Mouse (Mus musculus) lung, postnatal 0 days (tissue): ENCODE results near the gene Cftr. TPM values are rescaled to one million over a fixed set of nuclear protein-coding genes. Genes with fewer than 3 reads are reported as not detected.

Experiments used
- ATAC-seq: fragments of 200-750 bp; cut with Nextera tagmentation; 2 replicates; pipeline ENCODE4 v1.8.0; 2017; ENCODE audit warnings: moderate library complexity
- DNase-seq: peaks from one replicate; pipeline ENCODE4 v3.0.0-alpha.2; 2016; ENCODE audit warnings: low spot score
- H3K27ac ChIP-seq: fragments of 300-500 bp; sonication (generic); 2 replicates; pipeline ENCODE4 v1.5.1; 2014; ENCODE audit warnings: antibody characterized with exemption, mild to moderate bottlenecking, low read length, mixed read lengths
- H3K27me3 ChIP-seq: fragments of 300-500 bp; sonication (generic); replicated peaks from 2 replicates; pipeline ENCODE4 v1.6.1; 2014; ENCODE audit warnings: low read length, mixed read lengths; ENCODE audit not compliant: insufficient read depth
- H3K36me3 ChIP-seq: fragments of 300-500 bp; sonication (generic); 2 replicates; pipeline ENCODE4 v1.6.1; 2014; ENCODE audit warnings: low read length, mixed read lengths; ENCODE audit not compliant: insufficient read depth
- H3K4me1 ChIP-seq: fragments of 300-500 bp; sonication (generic); 2 replicates; pipeline ENCODE4 v1.6.1; 2014; ENCODE audit warnings: antibody characterized with exemption, low read depth, low read length, mixed read lengths; ENCODE audit not compliant: insufficient read depth
- H3K4me2 ChIP-seq: fragments of 300-500 bp; sonication (generic); replicated peaks from 2 replicates; pipeline ENCODE4 v1.6.1; 2014; ENCODE audit warnings: low read depth, mild to moderate bottlenecking, low read length, moderate library complexity, mixed read lengths
- H3K4me3 ChIP-seq: fragments of 300-500 bp; sonication (generic); 2 replicates; pipeline ENCODE4 v1.5.1; 2014; ENCODE audit warnings: low read depth, low read length
- H3K9ac ChIP-seq: fragments of 300-500 bp; sonication (generic); replicated peaks from 2 replicates; pipeline ENCODE4 v1.6.1; 2014; ENCODE audit warnings: low read depth, mild to moderate bottlenecking
- H3K9me3 ChIP-seq: fragments of 300-500 bp; sonication (generic); 2 replicates; pipeline ENCODE4 v1.6.1; 2016; ENCODE audit warnings: low read length, mixed read lengths
- CTCF ChIP-seq: IDR thresholded peaks from 2 replicates; pipeline ENCODE4 v1.5.1; 2016; ENCODE audit warnings: antibody characterized with exemption, mild to moderate bottlenecking
- EP300 ChIP-seq: IDR thresholded peaks from 2 replicates; pipeline ENCODE4 v1.6.1; 2016; ENCODE audit warnings: antibody characterized with exemption, mild to moderate bottlenecking, control low read depth
- WGBS: fragments of 180-500 bp; shearing (Covaris S2); extraction: QIAGEN DNeasy Blood & Tissue Kit; methylation state at CpG from one replicate; pipeline ENCODE4 v1.1.7; 2014; 5-methylcytosine and 5-hydroxymethylcytosine counted together
- polyA plus RNA-seq: library from polyadenylated mRNA; unstranded; fragments of >200 nt; fragmentation: Nextera tagmentation; extraction: Ambion mirVana; gene quantifications from 2 replicates; pipeline ENCODE4 v1.2.1, GENCODE M21; 2015

The Cftr gene
- polyA plus RNA-seq = 6.3 and 7.5 TPM in 2 replicates

DNA sequence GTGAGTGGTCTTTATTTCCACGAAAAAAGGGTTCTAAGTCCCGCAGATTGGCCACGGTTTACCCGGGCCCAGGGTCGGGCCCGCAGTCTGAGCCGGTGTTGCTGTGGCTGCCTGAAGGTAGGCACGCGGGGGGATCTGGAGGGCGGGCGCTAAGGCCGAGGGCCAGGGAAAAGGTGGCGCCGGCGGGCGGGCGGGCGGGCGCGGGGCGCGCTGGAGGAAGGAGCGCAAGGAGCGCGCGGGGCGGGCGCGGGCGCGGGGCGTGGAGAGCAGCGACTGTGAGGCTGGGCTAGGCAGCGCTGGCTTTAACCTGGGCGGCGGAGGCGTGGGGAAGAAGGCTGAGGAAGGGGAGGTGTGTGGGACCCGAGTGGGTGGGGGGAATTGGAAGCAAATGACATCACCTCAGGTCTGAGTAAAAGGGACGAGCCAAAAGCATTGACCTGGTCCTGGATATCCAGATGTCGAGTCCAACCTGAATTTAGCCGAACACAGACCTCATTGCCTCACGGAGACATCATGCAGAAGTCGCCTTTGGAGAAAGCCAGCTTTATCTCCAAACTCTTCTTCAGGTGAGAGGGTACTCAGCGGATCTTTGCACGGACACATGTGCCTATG is at the start of gene Cftr:
Gene Cftr (plus strand): TSS at position 377 of the 612 bp plus-strand sequence.
- DNase-seq (peak; percentile 52), ATAC-seq (peak; percentile 77)
- peak within 1 kb of the TSS; percentile 32; the same call in 1 of the 2 replicates for H3K9ac ChIP-seq
- H3K9me3 ChIP-seq = no peaks in the 10 kb centered on the region
- H3K4me2 ChIP-seq = peak within 1 kb of the TSS; percentile 78
- H3K4me3 ChIP-seq = peak within 1 kb of the TSS; percentile 40
- H3K4me1 ChIP-seq = no peaks in the 10 kb centered on the region
- WGBS = 2% methylated on average over 38 of the region's 45 CpGs
- TF ChIP-seq EP300 = no peak
- TF ChIP-seq CTCF = no peak
- no peaks in the 10 kb centered on the region for H3K36me3 ChIP-seq
- 0 out of 2 replicates have a peak within 1 kb of the TSS, but pooled peaks have one; percentile 44 for H3K27ac ChIP-seq
- no peaks in the 10 kb centered on the region for H3K27me3 ChIP-seq

DNA sequence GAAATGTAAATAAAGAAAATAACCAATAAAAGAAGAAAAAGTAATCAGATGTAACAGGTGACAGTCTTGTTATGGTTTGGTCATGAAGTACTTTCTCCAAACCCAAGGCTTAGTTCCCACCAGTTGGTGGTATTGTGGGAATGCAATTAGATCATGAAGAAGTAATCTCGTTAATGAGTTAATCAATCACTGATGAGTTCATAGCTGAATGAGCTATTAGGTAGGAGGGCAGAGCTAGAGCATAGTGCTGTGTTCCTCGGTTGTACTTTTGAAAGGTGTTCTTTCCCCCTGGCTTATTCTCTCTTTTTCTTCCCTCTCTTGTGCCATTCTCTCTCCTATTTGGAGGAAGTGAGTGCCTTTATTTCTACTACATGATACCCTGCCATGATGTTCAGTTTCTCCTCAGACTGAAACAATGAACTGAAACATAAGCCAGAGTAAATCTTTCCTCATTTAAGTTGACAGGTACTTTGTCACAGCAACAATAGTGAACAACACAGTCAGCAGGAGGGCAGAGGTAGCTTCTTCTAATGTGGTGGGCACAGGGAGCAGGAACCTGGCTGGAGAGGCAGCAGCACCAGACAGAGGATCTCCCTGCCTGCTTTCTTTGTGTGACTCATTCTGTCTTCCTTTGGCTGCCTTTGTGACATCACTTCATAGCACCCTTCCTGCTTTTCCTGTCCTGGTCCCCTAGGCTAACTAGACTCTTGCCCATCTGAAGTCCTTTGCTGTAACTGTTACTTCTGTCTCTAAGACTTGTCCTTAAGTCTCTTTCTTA is 43.1 kb upstream of the Cftr start:
- Histone ChIP-seq H3K9ac (no peak overlapping the region), H3K4me3 (no peak overlapping the region), H3K27ac (no peak overlapping the region), H3K4me1 (no peaks in the 10 kb centered on the region), H3K4me2 (no peak overlapping the region), H3K36me3 (no peaks in the 10 kb centered on the region), H3K27me3 (no peaks in the 10 kb centered on the region), H3K9me3 (no peaks in the 10 kb centered on the region)
- DNase-seq (no peak), ATAC-seq (no peak)
- TF ChIP-seq CTCF (no peak), EP300 (no peak)
- 70% methylated on average over 2 of the region's 2 CpGs for WGBS

DNA sequence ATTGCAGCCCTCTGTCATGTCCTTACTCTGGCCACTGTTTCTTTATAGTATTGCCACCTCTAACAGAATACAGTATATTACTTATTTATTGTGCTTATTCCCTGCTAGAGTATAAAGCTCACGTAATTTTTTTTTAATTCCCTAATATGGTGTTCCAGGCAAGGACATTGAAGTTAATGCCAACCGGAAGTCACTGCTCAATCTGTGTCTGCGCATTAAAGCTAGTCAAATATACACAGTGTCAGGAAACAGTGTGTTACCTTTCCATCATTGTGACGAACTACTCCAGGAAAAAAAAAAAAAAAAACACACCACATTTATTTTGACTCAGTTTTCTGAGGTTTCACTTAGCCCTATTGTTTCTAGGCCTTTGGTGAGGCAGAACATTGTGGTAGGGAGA is 42.4 kb upstream of the Cftr start:
- Histone ChIP-seq H3K9me3 (no peaks in the 10 kb centered on the region), H3K9ac (no peak overlapping the region), H3K27me3 (no peaks in the 10 kb centered on the region), H3K4me1 (no peaks in the 10 kb centered on the region), H3K4me2 (no peak overlapping the region), H3K27ac (no peak overlapping the region), H3K4me3 (no peak overlapping the region), H3K36me3 (no peaks in the 10 kb centered on the region)
- DNase-seq (no peak), ATAC-seq (no peak; the same call in 1 of the 2 replicates)
- TF ChIP-seq EP300 (no peak), CTCF (no peak)
- 27% methylated on average over 4 of the region's 4 CpGs for WGBS

DNA sequence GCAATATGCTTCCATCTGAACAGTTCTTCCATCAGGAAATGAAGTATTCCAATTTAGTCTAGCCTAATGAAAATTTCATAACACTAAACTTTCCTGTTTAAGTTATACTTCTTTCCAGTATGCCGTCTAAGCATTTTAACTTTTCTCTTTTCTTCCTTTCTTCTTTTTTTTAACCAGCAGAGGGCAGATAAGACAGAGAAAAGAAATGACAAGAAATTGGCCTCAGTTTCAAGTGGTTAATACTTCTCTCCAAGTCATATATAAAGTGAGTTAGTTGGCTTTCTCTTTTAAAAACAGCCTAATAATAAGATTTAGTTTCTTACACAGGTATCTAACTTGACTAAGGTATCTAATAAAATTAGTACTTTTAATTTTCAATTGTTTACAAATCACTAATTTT is 35.2 kb upstream of the Cftr start:
- H3K27me3 ChIP-seq = no peaks in the 10 kb centered on the region
- ATAC-seq = no peak
- TF ChIP-seq CTCF (peak; percentile 40), EP300 (no peak)
- DNase-seq = peak; percentile 68
- H3K36me3 ChIP-seq = no peaks in the 10 kb centered on the region
- H3K9ac ChIP-seq = no peak overlapping the region
- H3K4me3 ChIP-seq = no peak overlapping the region
- WGBS = 9% methylated on average over 1 of the region's 1 CpGs
- H3K4me1 ChIP-seq = no peaks in the 10 kb centered on the region
- no peak overlapping the region for H3K4me2 ChIP-seq
- no peaks in the 10 kb centered on the region for H3K9me3 ChIP-seq
- H3K27ac ChIP-seq = no peak overlapping the region

DNA sequence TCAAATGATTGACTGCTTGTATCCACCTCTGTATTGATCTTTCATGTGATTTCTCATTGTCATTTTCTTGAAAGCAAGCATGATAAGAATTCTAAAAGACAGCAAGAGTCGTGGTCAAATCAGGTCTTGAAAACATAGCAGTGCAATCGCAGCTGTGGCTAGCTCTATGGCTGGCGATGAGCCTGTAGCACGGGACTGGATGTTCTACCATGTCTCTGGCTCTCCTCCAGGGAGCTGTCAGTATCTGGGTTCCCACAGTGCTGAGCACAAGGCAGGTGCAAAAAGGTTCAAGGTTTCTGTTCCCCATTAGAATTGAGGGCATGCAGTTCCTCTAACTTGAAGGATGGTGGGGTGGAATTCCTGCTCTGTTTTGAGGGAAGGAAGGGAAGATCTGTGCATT is 17.5 kb upstream of the Cftr start:
- 68% methylated on average over 4 of the region's 4 CpGs for WGBS
- Histone ChIP-seq H3K36me3 (no peaks in the 10 kb centered on the region), H3K4me1 (no peaks in the 10 kb centered on the region), H3K4me3 (no peak overlapping the region), H3K27me3 (no peaks in the 10 kb centered on the region), H3K9ac (no peak overlapping the region), H3K9me3 (no peaks in the 10 kb centered on the region), H3K27ac (no peak overlapping the region), H3K4me2 (no peak overlapping the region)
- no peak for TF ChIP-seq CTCF
- no peak for TF ChIP-seq EP300
- no peak for DNase-seq
- ATAC-seq = no peak

DNA sequence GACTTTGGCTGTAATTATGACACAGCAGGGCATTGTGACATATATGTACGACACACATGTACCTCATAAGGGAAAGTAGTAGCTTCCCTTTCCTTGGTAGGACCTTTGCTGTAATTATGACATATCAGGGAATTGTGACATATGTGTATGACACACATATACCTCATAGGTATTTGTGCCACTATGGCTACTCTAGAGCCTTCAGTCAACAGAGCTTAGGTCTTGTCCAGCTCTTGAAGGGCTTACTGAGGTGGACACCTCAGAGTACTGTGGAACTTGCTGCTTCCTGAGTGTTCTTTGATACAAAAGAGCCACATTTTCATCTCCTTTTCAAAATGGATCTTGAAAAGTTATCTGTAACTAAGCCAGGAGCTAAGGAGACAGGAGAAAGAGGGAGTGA is 869 bp upstream of the Cftr start:
- TF ChIP-seq CTCF (no peak), EP300 (no peak)
- Histone ChIP-seq H3K36me3 (no peaks in the 10 kb centered on the region), H3K27me3 (no peaks in the 10 kb centered on the region), H3K4me2 (no peak overlapping the region), H3K9me3 (no peaks in the 10 kb centered on the region), H3K27ac (no peak overlapping the region), H3K4me3 (no peak overlapping the region), H3K9ac (no peak overlapping the region), H3K4me1 (no peaks in the 10 kb centered on the region)
- ATAC-seq (peak; percentile 62), DNase-seq (peak; percentile 23)
- WGBS = 54% methylated on average over 1 of the region's 1 CpGs
